Mouse (Mus musculus) midbrain, embryonic 12.5 days (tissue): ENCODE results near the gene Ankdd1b. TPM values are rescaled to one million over a fixed set of nuclear protein-coding genes. Genes with fewer than 3 reads are reported as not detected.

Experiments
- ATAC-seq: fragments of 200-750 bp; cut with Nextera tagmentation; 2 replicates; pipeline ENCODE4 v1.8.0; 2017; ENCODE audit warnings: low read depth, moderate TSS enrichment, moderate library complexity; ENCODE audit not compliant: low FRiP score
- H3K27ac ChIP-seq: fragments of 300-500 bp; sonication (generic); replicated peaks from 2 replicates; pipeline ENCODE4 v1.5.1; 2016; ENCODE audit warnings: mild to moderate bottlenecking
- H3K27me3 ChIP-seq: fragments of 300-500 bp; sonication (generic); 2 replicates; pipeline ENCODE4 v1.6.1; 2016; ENCODE audit warnings: mild to moderate bottlenecking
- H3K36me3 ChIP-seq: fragments of 300-500 bp; sonication (generic); 2 replicates; pipeline ENCODE4 v1.6.1; 2016
- H3K4me1 ChIP-seq: fragments of 300-500 bp; sonication (generic); 2 replicates; pipeline ENCODE4 v1.6.1; 2016
- H3K4me2 ChIP-seq: fragments of 300-500 bp; sonication (generic); replicated peaks from 2 replicates; pipeline ENCODE4 v1.6.1; 2016; ENCODE audit warnings: mild to moderate bottlenecking, moderate library complexity
- H3K4me3 ChIP-seq: fragments of 300-500 bp; sonication (generic); 2 replicates; pipeline ENCODE4 v1.5.1; 2016; ENCODE audit warnings: mild to moderate bottlenecking
- H3K9ac ChIP-seq: fragments of 300-500 bp; sonication (generic); replicated peaks from 2 replicates; pipeline ENCODE4 v1.6.1; 2016; ENCODE audit warnings: mild to moderate bottlenecking, moderate library complexity
- H3K9me3 ChIP-seq: fragments of 300-500 bp; sonication (generic); 2 replicates; pipeline ENCODE4 v1.6.1; 2016; ENCODE audit warnings: mild to moderate bottlenecking
- WGBS: fragments of 180-500 bp; shearing (Covaris S2); methylation state at CpG from one replicate; pipeline ENCODE4 v1.1.7; 2016; 5-methylcytosine and 5-hydroxymethylcytosine counted together
- polyA plus RNA-seq: library from polyadenylated mRNA; unstranded; fragments of >200 nt; fragmentation: Nextera tagmentation; extraction: Ambion mirVana; gene quantifications from 2 replicates; pipeline ENCODE4 v1.2.1, GENCODE M21; 2016

Ankdd1b gene
- polyA plus RNA-seq, 1 experiment from 2014 or later: not detected

- Histone ChIP-seq H3K36me3 (no peaks in the 10 kb centered on the region), H3K9me3 (no peaks in the 10 kb centered on the region), H3K4me2 (no peak overlapping the region), H3K9ac (no peak overlapping the region), H3K27me3 (no peaks in the 10 kb centered on the region), H3K27ac (no peak overlapping the region), H3K4me3 (no peak overlapping the region), H3K4me1 (no peaks in the 10 kb centered on the region)
- no peak for ATAC-seq
- 89% methylated on average over 11 of the region's 11 CpGs for WGBS
Measured at GRCm38 (mm10) chr13:96451386-96452140, 19.4 kb downstream of the Ankdd1b start.

GRCm38 (mm10) chr13:96450869-96451268 is 20.1 kb downstream of the Ankdd1b start:
- Histone ChIP-seq H3K9ac (no peak overlapping the region), H3K9me3 (no peaks in the 10 kb centered on the region), H3K4me2 (no peak overlapping the region), H3K27me3 (no peaks in the 10 kb centered on the region), H3K4me1 (no peaks in the 10 kb centered on the region), H3K27ac (no peak overlapping the region), H3K4me3 (no peak overlapping the region), H3K36me3 (no peaks in the 10 kb centered on the region)
- ATAC-seq: no peak
- 92% methylated on average over 7 of the region's 7 CpGs for WGBS

GRCm38 (mm10) chr13:96450205-96450856 is 20.7 kb downstream of the Ankdd1b start:
- no peaks in the 10 kb centered on the region for H3K27me3 ChIP-seq
- H3K27ac ChIP-seq: no peak overlapping the region
- no peaks in the 10 kb centered on the region for H3K36me3 ChIP-seq
- no peaks in the 10 kb centered on the region for H3K9me3 ChIP-seq
- H3K4me1 ChIP-seq: no peaks in the 10 kb centered on the region
- H3K4me2 ChIP-seq: no peak overlapping the region
- ATAC-seq: no peak
- H3K4me3 ChIP-seq: no peak overlapping the region
- 74% methylated on average over 11 of the region's 11 CpGs for WGBS
- H3K9ac ChIP-seq: no peak overlapping the region

GRCm38 (mm10) chr13:96440436-96440835 is 30.6 kb downstream of the Ankdd1b start:
- Histone ChIP-seq H3K9ac (no peak overlapping the region), H3K4me2 (no peak overlapping the region), H3K36me3 (no peaks in the 10 kb centered on the region), H3K4me1 (0 out of 2 replicates have a peak, but pooled peaks cover 2% of the 10 kb centered on the region), H3K27ac (no peak overlapping the region), H3K27me3 (no peaks in the 10 kb centered on the region), H3K9me3 (no peaks in the 10 kb centered on the region), H3K4me3 (no peak overlapping the region)
- ATAC-seq: no peak
- 89% methylated on average over 4 of the region's 4 CpGs for WGBS

- 89% methylated on average over 1 of the region's 1 CpGs for WGBS
- H3K4me1 ChIP-seq: 0 out of 2 replicates have a peak, but pooled peaks cover 2% of the 10 kb centered on the region
Measured at GRCm38 (mm10) chr13:96436921-96437320, 34.1 kb downstream of the Ankdd1b start.

GRCm38 (mm10) chr13:96435793-96436192 is 35.2 kb downstream of the Ankdd1b start:
- Histone ChIP-seq H3K4me2 (0 out of 2 replicates have a peak overlapping the region, but pooled peaks have one; percentile 13), H3K4me3 (no peak overlapping the region), H3K36me3 (no peaks in the 10 kb centered on the region), H3K4me1 (0 out of 2 replicates have a peak, but pooled peaks cover 2% of the 10 kb centered on the region), H3K27ac (no peak overlapping the region), H3K9ac (no peak overlapping the region), H3K27me3 (no peaks in the 10 kb centered on the region), H3K9me3 (no peaks in the 10 kb centered on the region)
- WGBS: 52% methylated on average over 11 of the region's 13 CpGs
- peak; percentile 51; the same call in 1 of the 2 replicates for ATAC-seq

More at GRCm38 (mm10) chr13:96436921-96437320, 34.1 kb downstream of the Ankdd1b start:
- H3K4me3 ChIP-seq: no peak overlapping the region
- H3K27ac ChIP-seq: no peak overlapping the region
- no peak for ATAC-seq
- H3K9me3 ChIP-seq: no peaks in the 10 kb centered on the region
- H3K36me3 ChIP-seq: no peaks in the 10 kb centered on the region
- no peak overlapping the region for H3K4me2 ChIP-seq
- H3K9ac ChIP-seq: no peak overlapping the region
- H3K27me3 ChIP-seq: no peaks in the 10 kb centered on the region

- no peak overlapping the region for H3K27ac ChIP-seq
- 58% methylated on average over 5 of the region's 5 CpGs for WGBS
Measured at GRCm38 (mm10) chr13:96434899-96435331, 36.1 kb downstream of the Ankdd1b start.

GRCm38 (mm10) chr13:96433648-96434190 is 37.3 kb downstream of the Ankdd1b start:
- no peak for ATAC-seq
- Histone ChIP-seq H3K4me3 (no peak overlapping the region), H3K9me3 (no peaks in the 10 kb centered on the region), H3K9ac (no peak overlapping the region), H3K4me1 (0 out of 2 replicates have a peak, but pooled peaks cover 2% of the 10 kb centered on the region), H3K36me3 (no peaks in the 10 kb centered on the region), H3K27ac (no peak overlapping the region), H3K4me2 (no peak overlapping the region), H3K27me3 (no peaks in the 10 kb centered on the region)
- 83% methylated on average over 11 of the region's 11 CpGs for WGBS

More at GRCm38 (mm10) chr13:96434899-96435331, 36.1 kb downstream of the Ankdd1b start:
- no peaks in the 10 kb centered on the region for H3K27me3 ChIP-seq
- H3K4me3 ChIP-seq: no peak overlapping the region
- ATAC-seq: no peak
- 0 out of 2 replicates have a peak, but pooled peaks cover 2% of the 10 kb centered on the region for H3K4me1 ChIP-seq
- H3K4me2 ChIP-seq: no peak overlapping the region
- H3K9me3 ChIP-seq: no peaks in the 10 kb centered on the region
- H3K9ac ChIP-seq: no peak overlapping the region
- no peaks in the 10 kb centered on the region for H3K36me3 ChIP-seq

- 87% methylated on average over 6 of the region's 6 CpGs for WGBS
Measured at GRCm38 (mm10) chr13:96433041-96433440, 38.0 kb downstream of the Ankdd1b start.

GRCm38 (mm10) chr13:96432376-96432811 is 38.6 kb downstream of the Ankdd1b start:
- 58% methylated on average over 3 of the region's 3 CpGs for WGBS
- no peaks in the 10 kb centered on the region for H3K36me3 ChIP-seq
- ATAC-seq: no peak
- no peak overlapping the region for H3K27ac ChIP-seq
- no peaks in the 10 kb centered on the region for H3K27me3 ChIP-seq
- H3K9me3 ChIP-seq: no peaks in the 10 kb centered on the region
- no peak overlapping the region for H3K4me3 ChIP-seq
- 0 out of 2 replicates have a peak, but pooled peaks cover 2% of the 10 kb centered on the region for H3K4me1 ChIP-seq
- no peak overlapping the region for H3K9ac ChIP-seq
- no peak overlapping the region for H3K4me2 ChIP-seq

More at GRCm38 (mm10) chr13:96433041-96433440, 38.0 kb downstream of the Ankdd1b start:
- Histone ChIP-seq H3K27me3 (no peaks in the 10 kb centered on the region), H3K4me2 (no peak overlapping the region), H3K4me3 (no peak overlapping the region), H3K27ac (no peak overlapping the region), H3K4me1 (0 out of 2 replicates have a peak, but pooled peaks cover 2% of the 10 kb centered on the region), H3K36me3 (no peaks in the 10 kb centered on the region), H3K9me3 (no peaks in the 10 kb centered on the region), H3K9ac (no peak overlapping the region)
- no peak for ATAC-seq

GRCm38 (mm10) chr13:96431595-96432156 is 39.3 kb downstream of the Ankdd1b start:
- 43% methylated on average over 12 of the region's 12 CpGs for WGBS
- Histone ChIP-seq H3K9ac (no peak overlapping the region), H3K4me2 (no peak overlapping the region), H3K36me3 (no peaks in the 10 kb centered on the region), H3K27me3 (no peaks in the 10 kb centered on the region), H3K27ac (no peak overlapping the region), H3K4me1 (0 out of 2 replicates have a peak, but pooled peaks cover 2% of the 10 kb centered on the region), H3K4me3 (no peak overlapping the region), H3K9me3 (no peaks in the 10 kb centered on the region)
- peak; percentile 83 for ATAC-seq
